In the genomic region with DNA sequence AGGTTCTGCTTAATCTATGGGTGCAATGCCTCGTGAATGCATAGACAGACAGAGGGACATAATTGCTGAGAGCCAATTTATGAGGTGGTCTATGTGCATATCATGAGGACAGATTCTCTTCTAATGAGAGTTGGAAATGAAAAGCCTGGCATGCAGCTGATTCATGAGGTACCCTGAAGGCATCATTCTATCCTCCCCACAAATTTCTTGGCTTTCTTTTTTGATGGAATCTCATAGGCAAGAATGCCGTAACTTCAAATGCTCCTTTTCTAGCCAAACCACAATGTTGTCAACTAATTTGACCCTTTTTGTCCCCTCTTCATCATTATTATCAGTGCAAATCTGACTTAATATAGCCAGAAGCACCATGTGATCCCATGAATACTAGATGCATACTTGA, we compare ENCODE assay signal across 26 mouse cellular contexts.
"Had no signal": no experiment of that assay in that cellular context is flagged by ENCODE, and none has a peak within 500 bp of the region (broad histone marks: within the 10 kb centered on the region; RNA-seq: fewer than 3 reads in every experiment).

No protein-coding gene starts in this region.

- H3K9me3 ChIP-seq: heart, embryonic 12.5 days; hindbrain, embryonic 10.5 days; hindbrain, embryonic 12.5 days; intestine, embryonic 15.5 days; kidney, embryonic 15.5 days; limb, embryonic 13.5 days; limb, embryonic 15.5 days; liver, embryonic 12.5 days had no signal

- H3K36me3 ChIP-seq: heart, embryonic 12.5 days; hindbrain, embryonic 10.5 days; hindbrain, embryonic 12.5 days; intestine, embryonic 15.5 days; kidney, embryonic 15.5 days; limb, embryonic 13.5 days; limb, embryonic 15.5 days; liver, embryonic 12.5 days had no signal

- H3K27ac ChIP-seq: heart, adult 2 months; hindbrain, embryonic 10.5 days; hindbrain, embryonic 12.5 days; hindbrain, embryonic 14.5 days; intestine, embryonic 15.5 days; kidney, embryonic 15.5 days; layer of hippocampus, adult 2 months; left cerebral cortex, adult 2 months; limb, embryonic 13.5 days; limb, embryonic 15.5 days; liver, embryonic 12.5 days; liver, embryonic 14.5 days had no signal

- H3K4me2 ChIP-seq: heart, embryonic 12.5 days; hindbrain, embryonic 12.5 days; hindbrain, embryonic 14.5 days; intestine, embryonic 15.5 days; kidney, embryonic 15.5 days; limb, embryonic 13.5 days; limb, embryonic 15.5 days; liver, embryonic 12.5 days had no signal

- H3K27me3 ChIP-seq: heart, embryonic 12.5 days; hindbrain, embryonic 12.5 days; intestine, embryonic 15.5 days; kidney, embryonic 15.5 days; limb, embryonic 13.5 days; limb, embryonic 15.5 days; liver, embryonic 12.5 days had no signal

- ATAC-seq: hindbrain, embryonic 16.5 days; inflammation-experienced regulatory T-cells, adult 6 months; intestine, embryonic 15.5 days; intestine, postnatal 0 days; liver, embryonic 12.5 days had no signal

- DNase-seq: gastrocnemius, postnatal 14 days; gastrocnemius, postnatal 36 days; heart, adult 2 months; heart, postnatal 10 days; heart, postnatal 4 days; kidney, adult 18-20 months; kidney, adult 9 months; kidney, postnatal 10 days; kidney, postnatal 25 days; kidney, postnatal 4 days; lung, adult 18-20 months had no signal

- H3K4me3 ChIP-seq: heart, adult 2 months; heart, embryonic 12.5 days; hindbrain, embryonic 10.5 days; hindbrain, embryonic 12.5 days; intestine, embryonic 15.5 days; kidney, embryonic 15.5 days; layer of hippocampus, adult 2 months; left cerebral cortex, adult 2 months; limb, embryonic 13.5 days; limb, embryonic 15.5 days; liver, embryonic 12.5 days had no signal

- H3K9ac ChIP-seq: heart, embryonic 12.5 days; hindbrain, embryonic 12.5 days; hindbrain, embryonic 14.5 days; intestine, embryonic 15.5 days; kidney, embryonic 15.5 days; limb, embryonic 13.5 days; limb, embryonic 15.5 days; liver, embryonic 12.5 days; liver, embryonic 14.5 days had no signal

- H3K4me1 ChIP-seq: heart, embryonic 12.5 days; hindbrain, embryonic 10.5 days; hindbrain, embryonic 12.5 days; intestine, embryonic 15.5 days; kidney, embryonic 15.5 days; limb, embryonic 13.5 days; limb, embryonic 15.5 days; liver, embryonic 12.5 days had no signal
